Mouse (Mus musculus) CH12.LX (cell line): ENCODE results near the gene Acer3. TPM values are rescaled to one million over a fixed set of nuclear protein-coding genes. Genes with fewer than 3 reads are reported as not detected.

Experiments
- DNase-seq: peaks from one replicate; pipeline ENCODE4 v3.0.0-alpha.2; 2013; ENCODE audit errors: extremely low read depth
- H3K27ac ChIP-seq: 2 replicates; pipeline ENCODE4 v1.5.1; 2012; ENCODE audit warnings: low read depth, mild to moderate bottlenecking, control low read depth, moderate library complexity; ENCODE audit not compliant: insufficient read depth
- H3K27me3 ChIP-seq: replicated peaks from 2 replicates; pipeline ENCODE3; 2012; ENCODE audit warnings: inconsistent platforms
- H3K36me3 ChIP-seq, 2 experiments: replicated peaks in 1 of 2; 2 replicates each; pipeline versions ENCODE3 to v1.6.1; 2012; ENCODE audit warnings: inconsistent platforms in 1 of 2, low read length in 1 of 2, mild to moderate bottlenecking in 1 of 2, mixed read lengths in 1 of 2, moderate library complexity in 1 of 2; ENCODE audit not compliant: control insufficient read depth in 1 of 2, insufficient read depth in 1 of 2
- H3K4me1 ChIP-seq, 2 experiments: 2 replicates each; pipeline ENCODE4 v1.6.1; 2012; ENCODE audit warnings: inconsistent platforms in 1 of 2, moderate library complexity in 1 of 2; ENCODE audit not compliant: insufficient read depth in 2 of 2, control insufficient read depth in 1 of 2
- H3K4me2 ChIP-seq: 2 replicates; pipeline ENCODE4 v1.6.1; 2012; ENCODE audit warnings: low read depth, mild to moderate bottlenecking, control low read depth; ENCODE audit not compliant: poor library complexity, insufficient read depth, severe bottlenecking
- H3K4me3 ChIP-seq, 3 experiments: fragments of 150-350 bp in 1 of 3; sonication (generic) in 1 of 3; replicated peaks in 1 of 3; 2 replicates each; pipeline versions ENCODE3 to v1.5.1; 2011 to 2012; ENCODE audit warnings: low read depth in 2 of 3, low read length in 2 of 3, mild to moderate bottlenecking in 2 of 3, moderate library complexity in 2 of 3, control low read depth in 1 of 3, improper control_type of control experiment in 1 of 3, inconsistent platforms in 1 of 3, mixed read lengths in 1 of 3; ENCODE audit not compliant: poor library complexity in 1 of 3
- H3K79me2 ChIP-seq: replicated peaks from 2 replicates; pipeline ENCODE4 v1.6.1; 2012; ENCODE audit warnings: mild to moderate bottlenecking, moderate library complexity; ENCODE audit not compliant: control insufficient read depth, poor library complexity, insufficient read depth, severe bottlenecking; ENCODE audit errors: extremely low read depth
- H3K9ac ChIP-seq: 2 replicates; pipeline ENCODE4 v1.6.1; 2012; ENCODE audit warnings: low read depth, mild to moderate bottlenecking, control low read depth, moderate library complexity; ENCODE audit not compliant: insufficient read depth
- H3K9me3 ChIP-seq: replicated peaks from 2 replicates; pipeline ENCODE3; 2012; ENCODE audit warnings: low read length, inconsistent platforms, mixed read lengths
- BHLHE40 ChIP-seq: IDR thresholded peaks from 2 replicates; pipeline ENCODE4 v1.6.1; 2011; ENCODE audit warnings: mild to moderate bottlenecking, low read depth, low read length, improper control_type of control experiment
- CHD1 ChIP-seq: IDR thresholded peaks from 2 replicates; pipeline ENCODE4 v1.6.1; 2012; ENCODE audit warnings: low read depth, low read length, improper control_type of control experiment, inconsistent platforms
- CHD2 ChIP-seq: IDR thresholded peaks from 2 replicates; pipeline ENCODE4 v1.6.1; 2011; ENCODE audit warnings: low read length, improper control_type of control experiment
- CTCF ChIP-seq, 2 experiments: IDR thresholded peaks in 1 of 2; conservative IDR thresholded peaks in 1 of 2; 2 replicates each; pipeline ENCODE4 v1.5.1; 2011 to 2012; ENCODE audit warnings: low read depth in 2 of 2, low read length in 2 of 2, improper control_type of control experiment in 1 of 2, inconsistent platforms in 1 of 2, mild to moderate bottlenecking in 1 of 2, moderate library complexity in 1 of 2
- E2F4 ChIP-seq: IDR thresholded peaks from 2 replicates; pipeline ENCODE4 v1.6.1; 2011; ENCODE audit warnings: low read depth, low read length, improper control_type of control experiment; ENCODE audit not compliant: insufficient replicate concordance
- ELF1 ChIP-seq: IDR thresholded peaks from 2 replicates; pipeline ENCODE4 v1.6.1; 2014; ENCODE audit warnings: low read depth, mild to moderate bottlenecking, inconsistent platforms, low read length, improper control_type of control experiment
- EP300 ChIP-seq: IDR thresholded peaks from 2 replicates; pipeline ENCODE4 v1.6.1; 2011; ENCODE audit warnings: low read length, improper control_type of control experiment
- GABPA ChIP-seq: IDR thresholded peaks from 2 replicates; pipeline ENCODE4 v1.6.1; 2012; ENCODE audit warnings: low read depth, low read length, improper control_type of control experiment, inconsistent platforms; ENCODE audit not compliant: insufficient replicate concordance
- IRF4 ChIP-seq: IDR thresholded peaks from 2 replicates; pipeline ENCODE4 v1.6.1; 2014; ENCODE audit warnings: low read depth, mild to moderate bottlenecking, inconsistent platforms, low read length, improper control_type of control experiment
- JUN ChIP-seq: IDR thresholded peaks from 2 replicates; pipeline ENCODE4 v1.6.1; 2011; ENCODE audit warnings: low read depth, mild to moderate bottlenecking, low read length, improper control_type of control experiment, moderate library complexity; ENCODE audit not compliant: insufficient read depth
- JUND ChIP-seq: conservative IDR thresholded peaks from 2 replicates; pipeline ENCODE4 v1.6.1; 2011; ENCODE audit warnings: low read depth, low read length, improper control_type of control experiment
- MAFK ChIP-seq: IDR thresholded peaks from 2 replicates; pipeline ENCODE4 v1.6.1; 2011; ENCODE audit warnings: low read length, improper control_type of control experiment; ENCODE audit not compliant: insufficient replicate concordance
- MAX ChIP-seq: IDR thresholded peaks from 2 replicates; pipeline ENCODE4 v1.6.1; 2011; ENCODE audit warnings: low read length, improper control_type of control experiment
- MEF2A ChIP-seq: IDR thresholded peaks from 2 replicates; pipeline ENCODE4 v1.6.1; 2014; ENCODE audit warnings: low read depth, mild to moderate bottlenecking, inconsistent platforms, low read length, improper control_type of control experiment, borderline replicate concordance
- MXI1 ChIP-seq: IDR thresholded peaks from 2 replicates; pipeline ENCODE4 v1.6.1; 2011; ENCODE audit warnings: mild to moderate bottlenecking, low read depth, low read length, improper control_type of control experiment
- NRF1 ChIP-seq: IDR thresholded peaks from 2 replicates; pipeline ENCODE4 v1.6.1; 2014; ENCODE audit warnings: low read depth, mild to moderate bottlenecking, inconsistent platforms, low read length, improper control_type of control experiment, moderate library complexity
- PAX5 ChIP-seq: IDR thresholded peaks from 2 replicates; pipeline ENCODE4 v1.6.1; 2012; ENCODE audit warnings: low read length, inconsistent platforms, mixed read lengths
- POLR2AphosphoS2 ChIP-seq: IDR thresholded peaks from 2 replicates; pipeline ENCODE4 v1.6.1; 2011; ENCODE audit warnings: low read depth, low read length, improper control_type of control experiment
- RAD21 ChIP-seq: IDR thresholded peaks from 2 replicates; pipeline ENCODE4 v1.6.1; 2011; ENCODE audit warnings: low read depth, mild to moderate bottlenecking, low read length, improper control_type of control experiment, moderate library complexity
- SMC3 ChIP-seq: IDR thresholded peaks from 2 replicates; pipeline ENCODE4 v1.6.1; 2011; ENCODE audit warnings: low read depth, low read length, improper control_type of control experiment
- TBP ChIP-seq: conservative IDR thresholded peaks from 2 replicates; pipeline ENCODE4 v1.6.1; 2011; ENCODE audit warnings: low read depth, low read length, improper control_type of control experiment
- TCF12 ChIP-seq: IDR thresholded peaks from 2 replicates; pipeline ENCODE4 v1.6.1; 2014; ENCODE audit warnings: low read depth, mild to moderate bottlenecking, inconsistent platforms, low read length, improper control_type of control experiment
- UBTF ChIP-seq: IDR thresholded peaks from 2 replicates; pipeline ENCODE4 v1.6.1; 2012; ENCODE audit warnings: low read depth, mild to moderate bottlenecking, inconsistent platforms, low read length, improper control_type of control experiment, moderate library complexity
- USF2 ChIP-seq: conservative IDR thresholded peaks from 2 replicates; pipeline ENCODE4 v1.6.1; 2011; ENCODE audit warnings: low read depth, low read length, improper control_type of control experiment
- ZC3H11A ChIP-seq: IDR thresholded peaks from 2 replicates; pipeline ENCODE4 v1.6.1; 2012; ENCODE audit warnings: low read depth, mild to moderate bottlenecking, inconsistent platforms, low read length, improper control_type of control experiment
- ZMIZ1 ChIP-seq: IDR thresholded peaks from 2 replicates; pipeline ENCODE4 v1.6.1; 2012; ENCODE audit warnings: low read depth, mild to moderate bottlenecking, inconsistent platforms, low read length, improper control_type of control experiment
- ZNF384 ChIP-seq: IDR thresholded peaks from 2 replicates; pipeline ENCODE4 v1.6.1; 2012; ENCODE audit warnings: low read depth, low read length, improper control_type of control experiment, inconsistent platforms
- dilution Hi-C: fragments of 300-500 bp; cut with MboI; formaldehyde crosslinking; loops from 2 replicates; pipeline ENCODE4 v1.14.3; 2020; ENCODE audit warnings: low sequenced_read_pairs; ENCODE audit not compliant: extremely low pct_unique_long_range_greater_than_20kb, extremely low pct_ligation_motif_present
- in situ Hi-C: fragments of 300-500 bp; cut with MboI; formaldehyde crosslinking; loops from 3 replicates; pipeline ENCODE4 v1.14.3; 2019; ENCODE audit warnings: low sequenced_read_pairs, low pct_ligation_motif_present, low pct_unique_long_range_greater_than_20kb, mixed read lengths
- polyA plus RNA-seq: library from polyadenylated mRNA; unstranded; fragments of >175 nt; gene quantifications from 2 replicates; pipeline ENCODE4 v1.2.1, GENCODE M21; 2012; ENCODE audit warnings: low read depth; ENCODE audit not compliant: insufficient read length
- total RNA-seq, 2 experiments: library from RNA; depleted of rRNA; stranded (reverse); fragments of 300-350 nt in 1 of 2; fragments of >200 nt in 1 of 2; gene quantifications; 2 replicates each; pipeline ENCODE4 v1.2.3; 2012 to 2014

The Acer3 gene
- total and polyA plus RNA-seq, 3 experiments, result 10.7 to 16.6 (median 14.4) TPM

- Histone ChIP-seq H3K36me3 (no peaks in the 10 kb centered on the region), H3K4me3 (no peak overlapping the region), H3K4me2 (no peak overlapping the region), H3K9me3 (no peaks in the 10 kb centered on the region), H3K27ac (no peak overlapping the region), H3K27me3 (peaks cover 8% of the 10 kb centered on the region), H3K9ac (no peak overlapping the region), H3K4me1 (peaks cover 0 to 10% of the 10 kb centered on the region in 2 experiments; a peak in 2 of 4 replicates), H3K79me2 (no peaks in the 10 kb centered on the region)
- TF ChIP-seq USF2 (no peak), RAD21 (peak; percentile 57), EP300 (no peak), MAFK (no peak), CTCF (conservative IDR thresholded peaks at IDR 0.05 in 1 of 2, IDR thresholded peaks at IDR 0.05 in 1 of 2; ENCODE audit: low read depth in 2 of 2, low read length in 2 of 2) (peak; percentile 55 to 74), SMC3 (peak; percentile 55), ZMIZ1 (no peak), MAX (0 out of 2 replicates have a peak, but pooled peaks have one; percentile 27), PAX5 (no peak), CHD2 (no peak), ZC3H11A (no peak), ZNF384 (no peak)
- peak; percentile 46 for DNase-seq
- in situ Hi-C loops, result no loop called here
- dilution Hi-C loops, result no loop called here
Measured at GRCm38 (mm10) chr7:98344361-98344760, 23.4 kb upstream of the Acer3 start.

GRCm38 (mm10) chr7:98342249-98342648 is 21.2 kb upstream of the Acer3 start:
- Histone ChIP-seq H3K4me3 (no peak overlapping the region), H3K79me2 (no peaks in the 10 kb centered on the region), H3K27ac (no peak overlapping the region), H3K4me1 (peaks cover 0 to 10% of the 10 kb centered on the region in 2 experiments; a peak in 2 of 4 replicates), H3K36me3 (no peaks in the 10 kb centered on the region), H3K9me3 (no peaks in the 10 kb centered on the region), H3K4me2 (no peak overlapping the region), H3K27me3 (peaks cover 6% of the 10 kb centered on the region), H3K9ac (no peak overlapping the region)
- in situ Hi-C loops (no loop called here), dilution Hi-C loops (no loop called here)
- DNase-seq, result no peak
- no peak for TF ChIP-seq JUN
- TF ChIP-seq MEF2A, result no peak
- TF ChIP-seq BHLHE40, result no peak
- TF ChIP-seq TBP, result no peak
- TF ChIP-seq E2F4, result no peak
- TF ChIP-seq SMC3, result no peak
- no peak for TF ChIP-seq MAX
- no peak for TF ChIP-seq PAX5
- no peak for TF ChIP-seq POLR2AphosphoS2
- no peak for TF ChIP-seq CHD1
- TF ChIP-seq MXI1, result no peak
- no peak for TF ChIP-seq TCF12
- TF ChIP-seq ELF1, result no peak
- TF ChIP-seq EP300, result no peak
- no peak for TF ChIP-seq GABPA
- no peak for TF ChIP-seq JUND
- no peak for TF ChIP-seq UBTF
- no peak for TF ChIP-seq NRF1
- TF ChIP-seq RAD21, result no peak
- no peak for TF ChIP-seq IRF4
